Mouse (Mus musculus) left cerebral cortex, postnatal 4 days (tissue): Measurements from ENCODE around the gene Naglu. TPM values are rescaled to one million over a fixed set of nuclear protein-coding genes. Genes with fewer than 3 reads are reported as not detected.
A peak's percentile ranks its signal among the peaks of the same experiment; 100 is the strongest.
"Not testable (repeated sequence)": the region's sequence is repeated elsewhere in the genome, so short reads cannot be mapped to it uniquely, and the experiment has no call there.

Experiments
- DNase-seq: peaks from one replicate; pipeline ENCODE4 v3.0.0-alpha.2; 2022
- intact Hi-C: fragments of 180-260 bp; cut with DNase I; formaldehyde crosslinking; loops from one replicate; pipeline ENCODE4 v1.15.1; 2025
- microRNA-seq: library from miRNA; unstranded; fragments of <30 nt; microRNA quantifications from one replicate; pipeline ENCODE4 v1.2.0, GENCODE M21; 2022
- total RNA-seq, 2 experiments: library from RNA; stranded (reverse); gene quantifications; 2 replicates each; pipeline ENCODE4 v1.2.3; 2021

The Naglu gene
- total RNA-seq, 2 experiments from 2014 or later, result 8.3 to 9.6 TPM

DNA sequence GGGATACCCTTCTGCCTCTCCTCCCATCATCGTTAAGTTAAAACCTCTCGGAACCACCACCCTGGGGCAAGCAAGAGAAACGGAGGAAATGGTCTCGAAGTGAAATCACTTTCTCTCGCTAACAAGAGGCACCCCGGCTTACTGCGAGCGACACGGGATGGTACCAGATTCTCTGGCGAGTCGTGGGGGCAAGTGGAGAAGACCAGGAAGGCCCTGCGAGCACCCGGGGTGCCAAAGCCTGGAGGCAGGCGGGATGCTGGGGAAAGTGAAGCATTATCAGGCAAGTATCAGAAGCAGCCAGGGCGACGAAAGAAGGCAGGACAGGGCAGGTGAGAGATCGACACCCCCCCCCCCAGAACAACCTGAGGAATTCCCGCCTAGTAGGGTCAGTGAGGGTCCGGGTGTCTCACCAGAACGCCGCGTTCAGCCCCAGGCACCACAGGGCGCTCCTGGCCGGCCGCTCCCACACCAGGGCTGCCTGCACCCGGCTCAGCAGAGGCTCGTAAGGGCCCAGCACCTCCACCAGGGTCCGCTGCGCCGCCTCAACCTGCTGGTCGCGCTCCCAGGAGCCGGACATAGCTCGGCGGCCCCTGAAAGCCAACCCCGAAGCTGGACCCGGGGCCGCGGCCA lies 49.4 kb downstream of the Naglu start:
- no peak for DNase-seq
- intact Hi-C loops, result no loop called here

DNA sequence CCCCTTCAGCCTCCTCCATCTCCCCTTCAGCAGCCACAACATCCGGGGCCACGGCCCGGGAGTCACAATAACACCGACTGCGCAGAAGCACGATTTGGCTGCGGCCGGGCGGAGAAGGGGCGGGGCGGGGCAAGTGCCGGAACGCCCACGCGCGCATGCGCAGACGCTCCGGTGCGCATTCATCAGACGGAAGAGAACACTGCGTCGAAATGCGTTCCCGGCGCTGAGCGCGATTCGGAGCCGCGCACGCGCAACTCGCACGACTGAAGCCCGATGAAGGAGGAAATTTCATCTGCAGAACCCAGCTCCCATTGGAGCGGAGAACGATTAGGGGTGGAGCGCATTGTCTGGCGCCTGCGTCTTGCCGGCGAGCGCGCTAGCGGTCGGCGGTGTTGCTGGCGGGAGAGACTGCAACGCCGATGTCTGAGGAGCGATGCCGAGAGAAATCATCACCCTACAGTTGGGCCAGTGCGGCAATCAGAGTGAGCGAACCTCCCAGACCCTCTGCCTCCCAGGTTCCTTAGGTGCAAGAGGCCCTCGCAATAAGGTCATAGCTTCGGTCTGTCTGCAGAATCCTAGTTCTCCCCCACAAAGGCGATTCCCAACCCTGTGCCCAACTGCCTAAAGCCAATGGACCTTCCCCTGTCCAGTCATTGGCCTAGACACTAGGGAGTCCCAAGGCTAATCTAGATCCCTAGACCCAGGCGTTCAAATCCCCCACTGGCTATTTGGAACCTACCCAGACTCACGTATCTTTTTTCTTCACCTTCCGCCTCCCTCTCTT lies 50.1 kb downstream of the Naglu start, which contains the start of the genes Retreg3 and Tubg1:
Retreg3 (minus strand) TSS at position 133 of the 784 bp plus-strand sequence.
Tubg1 (plus strand) TSS at position 178 of the 784 bp plus-strand sequence.
- intact Hi-C loops, result no loop called here
- DNase-seq, result peak; percentile 100

DNA sequence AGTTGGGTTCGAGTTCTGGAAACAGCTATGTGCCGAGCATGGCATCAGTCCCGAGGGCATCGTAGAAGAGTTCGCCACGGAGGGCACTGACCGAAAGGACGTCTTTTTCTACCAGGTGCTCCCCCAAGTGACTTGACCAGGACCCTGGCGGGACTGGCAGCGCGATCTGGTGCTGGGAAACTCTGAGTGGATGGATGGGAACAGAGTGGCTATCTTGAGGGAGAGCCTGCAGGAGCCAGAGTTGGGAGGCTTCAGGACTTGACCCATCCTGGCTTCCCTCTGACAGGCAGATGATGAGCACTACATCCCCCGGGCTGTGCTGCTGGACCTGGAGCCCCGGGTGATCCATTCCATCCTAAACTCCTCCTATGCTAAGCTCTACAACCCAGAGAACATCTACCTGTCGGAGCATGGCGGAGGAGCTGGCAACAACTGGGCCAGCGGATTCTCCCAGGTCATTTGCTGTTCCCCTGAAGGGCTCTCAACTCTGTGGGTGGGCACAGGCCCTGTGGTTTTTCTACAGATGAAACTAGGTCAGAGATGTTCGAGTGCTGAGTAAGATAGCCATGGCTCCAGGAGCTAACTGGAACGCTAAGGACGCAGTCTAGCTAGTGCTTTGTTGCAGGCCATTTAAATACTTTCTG lies 50.9 kb downstream of the Naglu start:
- no peak for DNase-seq

DNA sequence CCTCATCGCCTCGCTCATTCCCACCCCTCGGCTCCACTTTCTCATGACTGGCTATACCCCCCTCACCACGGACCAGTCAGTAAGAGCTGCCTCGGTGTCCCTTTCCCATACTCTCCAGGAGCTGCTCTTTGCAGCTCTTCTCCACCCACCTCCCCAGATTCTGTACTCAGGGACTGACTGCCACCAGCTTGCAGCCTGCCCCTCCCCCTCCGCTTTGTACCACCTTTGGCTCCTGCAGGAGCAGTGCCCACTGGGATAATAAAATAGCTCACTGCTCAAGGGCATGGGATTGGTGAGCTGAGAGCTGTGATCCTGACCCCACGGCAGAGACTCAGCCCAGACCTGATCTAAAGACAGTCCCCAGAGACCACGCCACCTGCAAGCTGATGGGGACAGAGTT lies 54.7 kb downstream of the Naglu start:
- intact Hi-C loops, DNase-seq: not testable (repeated sequence)

More for the DNA sequence above, 50.9 kb downstream of the Naglu start:
- intact Hi-C loops, result no loop called here

DNA sequence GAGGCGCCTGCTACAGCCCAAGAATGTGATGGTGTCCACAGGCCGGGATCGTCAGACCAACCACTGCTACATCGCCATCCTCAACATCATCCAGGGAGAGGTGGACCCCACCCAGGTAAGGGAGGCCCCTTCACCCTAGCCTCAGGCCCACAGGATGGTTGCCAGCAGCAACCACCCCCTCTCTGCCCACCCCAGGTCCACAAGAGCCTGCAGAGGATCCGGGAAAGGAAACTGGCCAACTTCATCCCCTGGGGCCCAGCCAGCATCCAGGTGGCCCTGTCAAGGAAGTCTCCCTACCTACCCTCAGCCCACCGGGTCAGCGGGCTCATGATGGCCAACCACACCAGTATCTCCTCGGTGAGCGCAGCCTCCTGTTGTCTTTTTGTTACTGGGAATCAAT lies 55.2 kb downstream of the Naglu start:
- DNase-seq, intact Hi-C loops: not testable (repeated sequence)

DNA sequence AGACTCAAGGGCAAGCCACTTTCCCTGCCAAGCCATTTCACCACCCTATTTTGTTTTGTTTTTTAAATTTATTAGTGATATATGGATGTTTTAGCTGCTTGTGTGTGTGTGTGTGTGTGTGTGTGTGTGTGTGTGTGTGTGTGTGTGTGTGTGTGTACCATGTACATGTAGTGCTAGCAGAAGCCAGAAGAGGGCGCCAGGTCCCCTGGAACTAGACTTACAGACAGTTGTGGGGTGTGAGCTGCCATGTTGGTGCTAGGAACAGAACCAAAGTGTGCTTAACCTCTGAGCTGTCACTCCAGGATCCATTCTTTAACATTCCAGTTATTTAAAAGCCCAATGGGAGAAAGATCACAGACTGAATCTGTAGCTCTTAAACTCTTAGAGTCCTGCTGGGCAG lies 57.3 kb downstream of the Naglu start:
- no peak for DNase-seq
- intact Hi-C loops, result no loop called here

Small RNA genes within 50 kb of the gene (microRNA-seq; reads per million reads assigned to microRNA genes)
- 3.9 reads per million, percentile 8 among the genes with 10 or more reads in this experiment for gene Mir6928

Other genes with a start within 250 kb of the Naglu start
- 10 to 100 TPM in 1 of 2 experiments, 1 to 10 TPM in 1; 9.6 to 11.8 TPM for gene Stat5b, start 219.3 kb upstream of the Naglu start, total RNA-seq
- 1 to 10 TPM in 1 of 2 experiments, under 1 TPM in 1; 0.98 to 1.2 TPM for gene Stat5a, start 210.7 kb upstream of the Naglu start, total RNA-seq
- 10 to 100 TPM; 32.4 to 36.7 TPM for gene Stat3, start 130.5 kb upstream of the Naglu start, total RNA-seq
- gene Cavin1, start 99.1 kb upstream of the Naglu start, total RNA-seq, result 10 to 100 TPM; 22.6 to 22.8 TPM
- gene Atp6v0a1, start 60.6 kb upstream of the Naglu start, total RNA-seq, result 100 to 1,000 TPM; 257 to 302 TPM
- under 1 TPM; 0.52 to 0.76 TPM for gene Hsd17b1, start 8.4 kb downstream of the Naglu start, total RNA-seq
- 10 to 100 TPM; 28.3 to 32.0 TPM for gene Coasy, start 12.6 kb downstream of the Naglu start, total RNA-seq
- 10 to 100 TPM; 39.0 to 47.3 TPM for gene Mlx, start 17.3 kb downstream of the Naglu start, total RNA-seq
- gene Psmc3ip, start 25.4 kb downstream of the Naglu start, total RNA-seq, result 1 to 10 TPM; 7.7 to 9.1 TPM
- gene Retreg3, start 49.9 kb downstream of the Naglu start, total RNA-seq, result 10 to 100 TPM; 48.9 to 49.2 TPM
- 10 to 100 TPM; 42.9 TPM for gene Tubg1, start 49.9 kb downstream of the Naglu start, total RNA-seq
- gene Tubg2, start 85.9 kb downstream of the Naglu start, total RNA-seq, result 10 to 100 TPM; 38.6 to 41.6 TPM
- 1 to 10 TPM; 4.8 to 7.4 TPM for gene Cntnap1, start 100.5 kb downstream of the Naglu start, total RNA-seq
- 1 to 10 TPM; 5.6 to 6.1 TPM for gene Plekhh3, start 101.3 kb downstream of the Naglu start, total RNA-seq
- gene Ccr10, start 105.4 kb downstream of the Naglu start, total RNA-seq, result not detected
- 10 to 100 TPM; 34.3 to 36.6 TPM for gene Ezh1, start 156.5 kb downstream of the Naglu start, total RNA-seq
- 10 to 100 TPM; 56.2 to 64.0 TPM for gene Ramp2, start 176.0 kb downstream of the Naglu start, total RNA-seq
- gene Vps25, start 183.7 kb downstream of the Naglu start, total RNA-seq, result 10 to 100 TPM; 76.2 to 77.1 TPM
- gene Wnk4, start 190.6 kb downstream of the Naglu start, total RNA-seq, result 1 to 10 TPM; 5.4 to 6.2 TPM
- under 1 TPM; 0.30 to 0.68 TPM for gene Cntd1, start 209.0 kb downstream of the Naglu start, total RNA-seq
- gene Coa3, start 209.1 kb downstream of the Naglu start, total RNA-seq, result 10 to 100 TPM; 80.2 to 87.2 TPM
- gene Becn1, start 232.3 kb downstream of the Naglu start, total RNA-seq, result 100 to 1,000 TPM; 141 to 144 TPM
- gene Psme3, start 246.2 kb downstream of the Naglu start, total RNA-seq, result 100 to 1,000 TPM in 1 of 2 experiments, 10 to 100 TPM in 1; 95.9 to 109 TPM